Mouse (Mus musculus): Measurements from ENCODE around the gene Apex2. TPM values are rescaled to one million over a fixed set of nuclear protein-coding genes. Genes with fewer than 3 reads are reported as not detected.

Apex2 gene
- polyA plus RNA-seq, 1 experiment from 2014 or later: 12.3 TPM

GRCm38 (mm10) chrX:150581921-150582320 is 7.7 kb downstream of the Apex2 start:
- ATAC-seq (replicated peaks; ENCODE audit: extremely low read depth, insufficient read depth, low FRiP score): no peak
- Histone ChIP-seq H3K4me2 (ENCODE audit: low read depth, low read length) (no peak overlapping the region), H3K9me3 (replicated peaks; ENCODE audit: control insufficient read depth, low read length) (no peaks in the 10 kb centered on the region), H3K27me3 (ENCODE audit: control insufficient read depth, insufficient read depth, low read length) (no peaks in the 10 kb centered on the region), H3K4me3 (ENCODE audit: low read length) (no peak overlapping the region), H3K36me3 (ENCODE audit: control insufficient read depth, insufficient read depth) (peaks cover 10% of the 10 kb centered on the region), H3K9ac (ENCODE audit: low read length) (no peak overlapping the region), H3K4me1 (ENCODE audit: control insufficient read depth, insufficient read depth, low read length) (no peaks in the 10 kb centered on the region), H3K27ac (ENCODE audit: low read length) (no peak overlapping the region)

GRCm38 (mm10) chrX:150564644-150565357 is 24.9 kb downstream of the Apex2 start:
- no peak overlapping the region for H3K27ac ChIP-seq (ENCODE audit: low read length)
- H3K4me1 ChIP-seq (ENCODE audit: control insufficient read depth, insufficient read depth, low read length): no peaks in the 10 kb centered on the region
- H3K9ac ChIP-seq (ENCODE audit: low read length): no peak overlapping the region
- 92% methylated on average over 11 of the region's 12 CpGs for WGBS
- no peaks in the 10 kb centered on the region for H3K9me3 ChIP-seq (replicated peaks; ENCODE audit: control insufficient read depth, low read length)
- no peaks in the 10 kb centered on the region for H3K36me3 ChIP-seq (ENCODE audit: control insufficient read depth, insufficient read depth)
- no peak overlapping the region for H3K4me3 ChIP-seq (ENCODE audit: low read length)
- no peak overlapping the region for H3K4me2 ChIP-seq (ENCODE audit: low read depth, low read length)
- ATAC-seq (replicated peaks; ENCODE audit: extremely low read depth, insufficient read depth, low FRiP score): no peak
- H3K27me3 ChIP-seq (ENCODE audit: control insufficient read depth, insufficient read depth, low read length): no peaks in the 10 kb centered on the region

GRCm38 (mm10) chrX:150554032-150554431 is 35.6 kb downstream of the Apex2 start:
- Histone ChIP-seq H3K4me2 (ENCODE audit: low read depth, low read length) (no peak overlapping the region), H3K36me3 (ENCODE audit: control insufficient read depth, insufficient read depth) (peaks cover 2% of the 10 kb centered on the region; the same call in 1 of the 2 replicates)
- ATAC-seq (replicated peaks; ENCODE audit: extremely low read depth, insufficient read depth, low FRiP score): no peak

GRCm38 (mm10) chrX:150551986-150552385 is 37.7 kb downstream of the Apex2 start:
- no peaks in the 10 kb centered on the region for H3K4me1 ChIP-seq (ENCODE audit: control insufficient read depth, insufficient read depth, low read length)
- ATAC-seq (replicated peaks; ENCODE audit: extremely low read depth, insufficient read depth, low FRiP score): no peak
- 88% methylated on average over 2 of the region's 2 CpGs for WGBS
- no peak overlapping the region for H3K4me2 ChIP-seq (ENCODE audit: low read depth, low read length)
- no peaks in the 10 kb centered on the region for H3K27me3 ChIP-seq (ENCODE audit: control insufficient read depth, insufficient read depth, low read length)
- H3K4me3 ChIP-seq (ENCODE audit: low read length): no peak overlapping the region
- no peak overlapping the region for H3K27ac ChIP-seq (ENCODE audit: low read length)
- H3K36me3 ChIP-seq (ENCODE audit: control insufficient read depth, insufficient read depth): peaks cover 2% of the 10 kb centered on the region; the same call in 1 of the 2 replicates
- no peaks in the 10 kb centered on the region for H3K9me3 ChIP-seq (replicated peaks; ENCODE audit: control insufficient read depth, low read length)
- H3K9ac ChIP-seq (ENCODE audit: low read length): no peak overlapping the region

More at GRCm38 (mm10) chrX:150554032-150554431, 35.6 kb downstream of the Apex2 start:
- Histone ChIP-seq H3K9ac (ENCODE audit: low read length) (no peak overlapping the region), H3K9me3 (replicated peaks; ENCODE audit: control insufficient read depth, low read length) (no peaks in the 10 kb centered on the region), H3K27me3 (ENCODE audit: control insufficient read depth, insufficient read depth, low read length) (no peaks in the 10 kb centered on the region), H3K27ac (ENCODE audit: low read length) (no peak overlapping the region), H3K4me3 (ENCODE audit: low read length) (no peak overlapping the region), H3K4me1 (ENCODE audit: control insufficient read depth, insufficient read depth, low read length) (no peaks in the 10 kb centered on the region)
- 81% methylated on average over 3 of the region's 3 CpGs for WGBS

- no peaks in the 10 kb centered on the region for H3K4me1 ChIP-seq (ENCODE audit: control insufficient read depth, insufficient read depth, low read length)
- H3K27me3 ChIP-seq (ENCODE audit: control insufficient read depth, insufficient read depth, low read length): no peaks in the 10 kb centered on the region
- H3K4me3 ChIP-seq (ENCODE audit: low read length): no peak overlapping the region
- ATAC-seq (replicated peaks; ENCODE audit: extremely low read depth, insufficient read depth, low FRiP score): no peak
- no peak overlapping the region for H3K27ac ChIP-seq (ENCODE audit: low read length)
- no peak overlapping the region for H3K4me2 ChIP-seq (ENCODE audit: low read depth, low read length)
- 62% methylated on average over 3 of the region's 3 CpGs for WGBS
- H3K9ac ChIP-seq (ENCODE audit: low read length): no peak overlapping the region
- H3K36me3 ChIP-seq (ENCODE audit: control insufficient read depth, insufficient read depth): peaks cover 2% of the 10 kb centered on the region; the same call in 1 of the 2 replicates
- H3K9me3 ChIP-seq (replicated peaks; ENCODE audit: control insufficient read depth, low read length): no peaks in the 10 kb centered on the region
Observed at GRCm38 (mm10) chrX:150549639-150550038, 40.0 kb downstream of the Apex2 start.

- Histone ChIP-seq H3K4me1 (ENCODE audit: control insufficient read depth, insufficient read depth, low read length) (no peaks in the 10 kb centered on the region), H3K9ac (ENCODE audit: low read length) (no peak within 1 kb of the TSS), H3K4me2 (ENCODE audit: low read depth, low read length) (no peak within 1 kb of the TSS), H3K9me3 (replicated peaks; ENCODE audit: control insufficient read depth, low read length) (no peaks in the 10 kb centered on the region; the same call in 1 of the 2 replicates), H3K4me3 (ENCODE audit: low read length) (no peak within 1 kb of the TSS), H3K27ac (ENCODE audit: low read length) (no peak within 1 kb of the TSS), H3K36me3 (ENCODE audit: control insufficient read depth, insufficient read depth) (no peaks in the 10 kb centered on the region), H3K27me3 (ENCODE audit: control insufficient read depth, insufficient read depth, low read length) (no peaks in the 10 kb centered on the region)
- no peak for ATAC-seq (replicated peaks; ENCODE audit: extremely low read depth, insufficient read depth, low FRiP score)
- 41% methylated on average over 5 of the region's 5 CpGs for WGBS
Observed at GRCm38 (mm10) chrX:150547239-150547638, 42.4 kb downstream of the Apex2 start, which contains the start of gene Alas2. TSS of gene Alas2 (plus strand) at chrX:150547375.

GRCm38 (mm10) chrX:150541684-150542083 is 48.0 kb downstream of the Apex2 start:
- Histone ChIP-seq H3K27ac (ENCODE audit: low read length) (no peak overlapping the region), H3K4me2 (ENCODE audit: low read depth, low read length) (no peak overlapping the region), H3K36me3 (ENCODE audit: control insufficient read depth, insufficient read depth) (no peaks in the 10 kb centered on the region), H3K4me3 (ENCODE audit: low read length) (no peak overlapping the region), H3K4me1 (ENCODE audit: control insufficient read depth, insufficient read depth, low read length) (no peaks in the 10 kb centered on the region), H3K27me3 (ENCODE audit: control insufficient read depth, insufficient read depth, low read length) (no peaks in the 10 kb centered on the region), H3K9ac (ENCODE audit: low read length) (no peak overlapping the region), H3K9me3 (replicated peaks; ENCODE audit: control insufficient read depth, low read length) (no peaks in the 10 kb centered on the region; the same call in 1 of the 2 replicates)
- ATAC-seq (replicated peaks; ENCODE audit: extremely low read depth, insufficient read depth, low FRiP score): no peak

GRCm38 (mm10) chrX:150540111-150540510 is 49.6 kb downstream of the Apex2 start:
- no peak for ATAC-seq (replicated peaks; ENCODE audit: extremely low read depth, insufficient read depth, low FRiP score)
- Histone ChIP-seq H3K4me3 (ENCODE audit: low read length) (no peak overlapping the region), H3K9me3 (replicated peaks; ENCODE audit: control insufficient read depth, low read length) (no peaks in the 10 kb centered on the region; the same call in 1 of the 2 replicates), H3K4me2 (ENCODE audit: low read depth, low read length) (no peak overlapping the region), H3K27me3 (ENCODE audit: control insufficient read depth, insufficient read depth, low read length) (no peaks in the 10 kb centered on the region), H3K36me3 (ENCODE audit: control insufficient read depth, insufficient read depth) (no peaks in the 10 kb centered on the region), H3K4me1 (ENCODE audit: control insufficient read depth, insufficient read depth, low read length) (no peaks in the 10 kb centered on the region), H3K27ac (ENCODE audit: low read length) (no peak overlapping the region), H3K9ac (ENCODE audit: low read length) (no peak overlapping the region)
- WGBS: 60% methylated on average over 2 of the region's 2 CpGs

- Histone ChIP-seq H3K4me3 (ENCODE audit: low read length) (no peak overlapping the region), H3K9ac (ENCODE audit: low read length) (no peak overlapping the region), H3K4me1 (ENCODE audit: control insufficient read depth, insufficient read depth, low read length) (no peaks in the 10 kb centered on the region), H3K27me3 (ENCODE audit: control insufficient read depth, insufficient read depth, low read length) (no peaks in the 10 kb centered on the region), H3K9me3 (replicated peaks; ENCODE audit: control insufficient read depth, low read length) (no peaks in the 10 kb centered on the region), H3K27ac (ENCODE audit: low read length) (no peak overlapping the region), H3K36me3 (ENCODE audit: control insufficient read depth, insufficient read depth) (no peaks in the 10 kb centered on the region), H3K4me2 (ENCODE audit: low read depth, low read length) (no peak overlapping the region)
- ATAC-seq (replicated peaks; ENCODE audit: extremely low read depth, insufficient read depth, low FRiP score): no peak
- WGBS: 83% methylated on average over 1 of the region's 1 CpGs
Observed at GRCm38 (mm10) chrX:150516477-150516876, 73.2 kb downstream of the Apex2 start.
